Mouse (Mus musculus): Measurements from ENCODE around the gene Stra6l.

Stra6l gene

DNA sequence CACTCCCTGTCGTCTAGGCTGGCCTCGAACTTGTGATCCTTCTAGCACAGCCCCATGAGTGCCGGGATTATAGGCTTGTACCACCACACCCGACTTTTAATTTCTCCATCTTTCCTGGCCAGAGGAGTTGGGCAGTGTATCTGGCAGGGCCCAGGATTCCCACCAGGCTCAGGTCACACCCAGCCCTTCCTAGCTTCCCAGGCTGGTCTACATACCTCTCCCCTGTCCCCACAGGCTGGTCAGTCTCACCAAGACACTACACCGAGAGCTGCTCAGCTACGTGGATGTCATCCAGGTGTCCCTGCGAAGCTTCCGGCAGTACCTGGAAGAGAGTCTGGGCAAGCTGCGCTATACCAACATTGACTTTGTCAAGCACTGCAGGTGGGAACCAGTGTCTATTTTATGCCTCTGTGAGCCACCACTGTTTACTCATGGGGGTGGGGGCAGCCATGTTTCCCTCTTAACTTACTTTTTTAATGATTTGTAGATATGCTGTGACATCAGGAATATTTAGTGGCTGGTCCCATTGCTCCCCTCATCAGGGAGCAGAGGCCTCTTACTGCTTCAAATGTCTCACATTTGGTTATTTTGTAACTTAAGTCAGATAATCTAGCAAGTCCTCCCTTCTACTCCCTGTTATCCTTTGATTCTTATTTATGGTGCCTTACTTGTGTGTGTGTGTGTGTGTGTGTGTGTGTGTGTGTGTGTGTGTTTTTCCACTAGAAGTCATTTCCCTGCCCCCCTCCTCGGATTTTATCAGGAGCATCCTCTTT is 73.4 kb downstream of the Stra6l start:
- no peak for DNase-seq

DNA sequence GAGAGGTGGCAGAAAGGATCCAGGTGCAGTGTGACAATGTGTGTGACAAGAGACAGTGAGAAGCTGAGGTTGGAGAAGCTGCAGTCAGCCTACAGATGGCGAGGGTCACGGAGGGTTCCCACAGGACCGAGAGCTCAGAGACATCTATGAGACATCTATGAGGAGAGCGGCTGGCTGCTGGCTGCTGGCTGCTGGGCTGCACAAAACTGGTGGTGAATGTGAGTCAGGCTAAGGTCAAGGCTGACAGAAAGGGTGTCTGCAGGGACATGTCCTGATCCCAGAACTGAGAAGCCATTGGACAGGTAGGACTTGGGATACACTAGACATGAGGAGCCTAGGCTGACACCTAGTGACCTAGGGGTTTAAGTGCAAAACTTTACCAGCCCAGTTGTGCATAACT is 75.5 kb downstream of the Stra6l start:
- DNase-seq = no peak

DNA sequence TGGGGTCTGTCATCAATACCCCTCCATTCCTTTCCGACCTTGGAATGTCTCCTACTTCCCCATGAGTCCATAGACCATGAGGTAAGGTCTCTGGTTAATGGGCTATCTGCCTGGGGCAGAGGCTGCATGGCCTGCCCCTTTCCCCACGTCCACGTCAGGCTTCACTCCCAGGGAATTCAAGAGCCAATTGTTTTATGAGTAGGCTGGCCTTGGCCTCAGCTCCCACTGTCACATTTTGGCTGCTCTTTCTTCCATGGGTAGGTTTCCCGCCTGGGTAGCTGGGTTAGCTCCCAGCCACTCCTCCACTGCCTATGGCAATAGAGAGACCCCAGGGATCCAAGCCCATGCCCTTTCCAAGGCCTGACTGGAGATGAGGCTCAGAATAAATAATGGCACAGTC is 80.1 kb downstream of the Stra6l start:
- DNase-seq = no peak
